Mouse (Mus musculus): ENCODE data around the gene Gm49450. TPM values are rescaled to one million over a fixed set of nuclear protein-coding genes. Genes with fewer than 3 reads are reported as not detected.

The Gm49450 gene
- polyA plus RNA-seq, 1 experiment from 2014 or later = not detected

DNA sequence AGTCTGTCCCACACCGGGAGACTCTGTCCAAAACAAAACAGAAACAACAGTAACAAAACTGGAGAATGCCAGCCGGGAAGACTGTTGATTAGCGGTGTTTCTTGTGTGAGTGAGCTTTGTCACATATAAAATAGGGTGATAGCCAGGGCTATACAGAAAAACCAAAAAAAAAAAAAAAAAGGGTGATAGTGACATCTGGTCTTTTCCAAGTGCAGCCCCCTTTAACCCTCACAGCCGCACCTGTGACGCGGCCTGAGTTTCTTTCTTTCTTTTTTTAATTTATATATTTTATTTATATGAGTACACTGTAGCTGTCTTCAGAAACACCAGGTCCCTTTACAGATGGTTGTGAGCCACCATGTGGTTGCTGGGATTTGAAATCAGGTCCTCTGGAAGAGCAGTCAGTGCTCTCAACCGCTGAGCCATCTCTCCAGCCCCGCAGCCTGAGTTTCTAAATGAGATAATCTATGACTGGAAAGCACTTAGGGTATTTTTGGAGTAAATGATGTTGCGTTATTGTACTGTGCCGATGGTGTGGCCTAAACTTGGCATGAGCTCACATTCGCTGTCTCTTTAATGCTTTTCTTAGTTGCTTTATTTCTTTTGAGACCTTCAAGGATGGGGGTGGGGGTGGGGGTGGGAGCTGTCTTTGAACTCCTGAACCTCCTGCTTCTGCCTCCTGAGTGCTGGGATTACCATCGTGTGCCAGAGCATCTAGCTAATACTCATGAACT is 32.8 kb upstream of the Gm49450 start:
- in situ Hi-C loops (cut with MboI; ENCODE audit: low pct_unique_long_range_greater_than_20kb) = no loop called here
- ChIA-PET POLR2A (interaction anchor here (0.6 to 2.2 kb wide), 11 partner anchors 13 to 207 kb away, joined by 3 to 7 read pairs (median 3); partner anchors contain the start of genes Gm49450, Tuba1a, Tuba1b and Tuba1c), CTCF (interaction anchor here (1.0 to 3.2 kb wide), 10 partner anchors 8 to 74 kb away, joined by 3 to 12 read pairs (median 5); partner anchors contain the start of genes Gm49450 and Tuba1a)
- no peak for ATAC-seq
- TF ChIP-seq CTCF (IDR thresholded peaks at IDR 0.05) = no peak
- H3K27me3 ChIP-seq = no peaks in the 10 kb centered on the region
- no peak for DNase-seq (ENCODE audit: low read depth, low spot score)

- ATAC-seq = peak; percentile 65
- ChIA-PET POLR2A (interaction anchor here (0.6 to 2.2 kb wide), 8 partner anchors 31 to 113 kb away, joined by 3 to 7 read pairs (median 4); partner anchors contain the start of genes Gm49450, Tuba1a and Tuba1c), CTCF (interaction anchor here (1.3 to 3.2 kb wide), 5 partner anchors 9 to 33 kb away, joined by 4 to 11 read pairs (median 10); partner anchors contain the start of genes Gm49450 and Tuba1a)
- no peak for TF ChIP-seq CTCF (IDR thresholded peaks at IDR 0.05)
- no peak for DNase-seq (ENCODE audit: low read depth, low spot score)
- in situ Hi-C loops (cut with MboI; ENCODE audit: low pct_unique_long_range_greater_than_20kb) = no loop called here
- H3K27me3 ChIP-seq = no peaks in the 10 kb centered on the region
These were observed 32.1 kb upstream of the Gm49450 start for GRCm38 (mm10) chr15:98985240-98985981.

DNA sequence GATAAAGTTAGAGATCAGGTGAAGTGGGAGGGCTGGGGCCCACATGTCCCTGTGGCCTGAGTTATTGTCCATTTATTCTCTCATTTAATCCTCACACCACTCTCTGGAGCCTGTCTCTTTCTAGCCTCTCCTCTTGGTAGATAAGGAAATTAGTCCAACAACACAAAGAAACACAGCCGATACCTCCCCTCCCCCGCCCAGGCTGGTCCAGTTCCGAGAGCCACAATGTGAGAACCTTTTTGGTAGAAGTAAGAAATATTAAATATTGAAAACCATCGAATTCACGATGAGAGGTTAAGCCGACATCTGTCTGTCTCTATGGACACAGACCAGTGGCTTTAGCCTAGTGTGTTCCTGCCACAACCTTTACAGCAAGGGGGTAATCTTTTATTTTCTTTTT is 31.3 kb upstream of the Gm49450 start:
- CTCF ChIA-PET = interaction anchor here (1.3 to 3.2 kb wide), 2 partner anchors 9 to 12 kb away, joined by 4 to 11 read pairs; no protein-coding TSS in a partner anchor
- no peak for DNase-seq (ENCODE audit: low read depth, low spot score)
- no peak for TF ChIP-seq CTCF (IDR thresholded peaks at IDR 0.05)

GRCm38 (mm10) chr15:98983431-98984081 is 30.2 kb upstream of the Gm49450 start:
- DNase-seq (ENCODE audit: low read depth, low spot score) (no peak), ATAC-seq (no peak)
- in situ Hi-C loops (cut with MboI; ENCODE audit: low pct_unique_long_range_greater_than_20kb) = no loop called here
- CTCF ChIA-PET = no interaction called here
- no peak for TF ChIP-seq CTCF (IDR thresholded peaks at IDR 0.05)
- POLR2A ChIA-PET = no interaction called here
- no peaks in the 10 kb centered on the region for H3K27me3 ChIP-seq

More for the DNA sequence above, 31.3 kb upstream of the Gm49450 start:
- POLR2A ChIA-PET = interaction anchor here (0.7 to 1.3 kb wide), 3 partner anchors 30 to 385 kb away, joined by 3 to 4 read pairs (median 4); partner anchors contain the start of gene Tuba1a
- no peak for ATAC-seq
- H3K27me3 ChIP-seq = no peaks in the 10 kb centered on the region
- in situ Hi-C loops (cut with MboI; ENCODE audit: low pct_unique_long_range_greater_than_20kb) = no loop called here

DNA sequence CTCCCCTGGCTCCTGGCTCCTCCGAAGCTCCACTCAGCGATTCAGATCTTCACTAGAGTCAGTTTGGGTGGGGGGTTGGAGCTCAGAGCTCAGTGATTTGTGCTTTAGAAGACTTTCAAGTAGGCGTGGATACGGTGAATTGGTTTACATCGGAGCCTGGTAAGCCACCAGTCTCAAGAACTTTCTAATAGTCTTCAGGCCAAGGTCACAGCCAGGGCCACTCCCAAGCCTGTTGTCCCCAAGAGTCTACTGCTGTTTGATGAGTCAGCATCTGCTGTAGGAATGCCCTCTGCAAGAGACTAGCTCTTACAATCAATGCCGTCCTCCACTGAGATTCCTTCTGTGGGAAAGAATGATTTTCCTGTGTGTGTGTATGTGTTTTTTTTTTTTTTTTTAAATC is 28.7 kb upstream of the Gm49450 start:
- H3K27me3 ChIP-seq = no peaks in the 10 kb centered on the region
- ChIA-PET CTCF (interaction anchor here (0.8 to 1.5 kb wide), 3 partner anchors 9 to 29 kb away, joined by 3 to 4 read pairs (median 4); partner anchors contain the start of gene Gm49450), POLR2A (interaction anchor here (0.8 to 1.2 kb wide), 2 partner anchors 30 to 48 kb away, joined by 3 to 4 read pairs; partner anchors contain the start of gene Tuba1b)
- ATAC-seq (no peak), DNase-seq (ENCODE audit: low read depth, low spot score) (no peak)
- in situ Hi-C loops (cut with MboI; ENCODE audit: low pct_unique_long_range_greater_than_20kb) = no loop called here
- no peak for TF ChIP-seq CTCF (IDR thresholded peaks at IDR 0.05)

DNA sequence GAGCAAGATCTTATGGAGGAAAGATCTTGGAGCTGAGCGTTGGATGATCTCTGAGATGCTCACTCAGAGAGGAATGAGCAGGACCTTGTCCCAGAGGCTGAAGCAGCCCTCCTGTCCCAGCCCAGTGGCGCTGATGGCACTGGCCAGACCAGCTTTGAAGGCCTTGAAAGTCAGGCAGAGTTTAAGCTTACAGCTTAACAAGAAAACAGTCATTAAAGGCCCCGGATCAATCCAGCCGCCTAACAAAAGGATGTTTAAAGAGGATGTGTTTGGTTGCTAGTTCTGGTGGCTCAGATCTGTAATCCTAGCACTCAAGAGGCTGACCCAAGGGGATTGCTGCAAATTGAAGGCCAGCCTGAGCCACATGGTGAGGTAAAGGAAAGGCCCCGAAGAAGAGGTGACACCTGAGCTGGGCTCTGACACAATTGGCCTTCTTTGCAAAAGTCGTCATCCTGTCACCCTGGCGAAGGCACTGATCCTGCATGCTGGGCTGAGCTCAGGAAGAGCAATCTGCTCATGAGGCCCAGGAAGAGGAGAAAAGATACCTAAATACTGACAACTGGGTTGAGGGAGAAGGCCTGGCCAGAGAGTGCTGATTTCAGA is 26.8 kb upstream of the Gm49450 start:
- DNase-seq (ENCODE audit: low read depth, low spot score) (no peak), ATAC-seq (no peak)
- no peak for TF ChIP-seq CTCF (IDR thresholded peaks at IDR 0.05)
- CTCF ChIA-PET = interaction anchor here (1.3 kb wide), 1 partner anchor 13 kb away, joined by 5 read pairs; no protein-coding TSS in a partner anchor
- in situ Hi-C loops (cut with MboI; ENCODE audit: low pct_unique_long_range_greater_than_20kb) = no loop called here
- POLR2A ChIA-PET = no interaction called here
- H3K27me3 ChIP-seq = no peaks in the 10 kb centered on the region

GRCm38 (mm10) chr15:98978409-98979172 is 25.2 kb upstream of the Gm49450 start:
- ChIA-PET CTCF (interaction anchor here (0.9 to 1.3 kb wide), 4 partner anchors 14 to 24 kb away, joined by 3 to 5 read pairs (median 4); no protein-coding TSS in a partner anchor), POLR2A (interaction anchor here (1.1 to 1.3 kb wide), 2 partner anchors 15 to 44 kb away, joined by 3 to 9 read pairs; partner anchors contain the start of gene Tuba1b)
- TF ChIP-seq CTCF (IDR thresholded peaks at IDR 0.05) = no peak
- ATAC-seq = no peak
- no peak for DNase-seq (ENCODE audit: low read depth, low spot score)
- in situ Hi-C loops (cut with MboI; ENCODE audit: low pct_unique_long_range_greater_than_20kb) = no loop called here
- no peaks in the 10 kb centered on the region for H3K27me3 ChIP-seq

- H3K27me3 ChIP-seq = no peaks in the 10 kb centered on the region
- DNase-seq (ENCODE audit: low read depth, low spot score) (no peak), ATAC-seq (no peak)
- in situ Hi-C loops (cut with MboI; ENCODE audit: low pct_unique_long_range_greater_than_20kb) = no loop called here
- CTCF ChIA-PET = interaction anchor here (0.9 to 1.5 kb wide), 4 partner anchors 13 to 37 kb away, joined by 3 to 5 read pairs (median 4); no protein-coding TSS in a partner anchor
- POLR2A ChIA-PET = interaction anchor here (0.7 to 1.3 kb wide), 4 partner anchors 16 to 49 kb away, joined by 3 to 9 read pairs (median 3); partner anchors contain the start of gene Tuba1b
- TF ChIP-seq CTCF (IDR thresholded peaks at IDR 0.05) = no peak
These were observed 24.5 kb upstream of the Gm49450 start for GRCm38 (mm10) chr15:98977759-98978408.
